ENCODE assay signal across 9 mouse cellular contexts in genomic region chr10:81414682-81415081, GRCm38 (mm10). TPM values are rescaled to one million over a fixed set of nuclear protein-coding genes. Genes with fewer than 3 reads are reported as not detected.
DNase-seq lines count a peak whose midpoint lies in the region; ATAC-seq and TF ChIP-seq lines count a peak whose summit lies in the region.
"Had no signal": no experiment of that assay in that cellular context is flagged by ENCODE, and none has a peak within 500 bp of the region (broad histone marks: within the 10 kb centered on the region; RNA-seq: fewer than 3 reads in every experiment).

No protein-coding gene starts in this region.

- H3K4me3 ChIP-seq in spleen, adult 2 months (ENCODE audit: extremely low read depth, insufficient read depth, insufficient read length): no peak overlapping the region
- no peak overlapping the region for H3K4me3 ChIP-seq in heart, embryonic 13.5 days
- no peak overlapping the region for H3K4me3 ChIP-seq in limb, embryonic 12.5 days (replicated peaks)
- H3K4me3 ChIP-seq in small intestine, adult 2 months (ENCODE audit: low read depth, low read length): no peak overlapping the region

- H3K4me2 ChIP-seq in heart, embryonic 13.5 days: no peak overlapping the region
- 0 out of 2 replicates have a peak overlapping the region, but pooled peaks have one; percentile 44 for H3K4me2 ChIP-seq in limb, embryonic 12.5 days

- TF ChIP-seq CTCF in spleen, adult 2 months (IDR thresholded peaks at IDR 0.05; ENCODE audit: extremely low read depth, insufficient read depth, insufficient read length, insufficient replicate concordance): no peak
- no peak for TF ChIP-seq CTCF in small intestine, adult 2 months (IDR thresholded peaks at IDR 0.05; ENCODE audit: extremely low read depth, insufficient read length, insufficient replicate concordance, low read depth, low read length)

- H3K27ac ChIP-seq in spleen, adult 2 months (ENCODE audit: insufficient read depth, low read length): peak overlapping the region; percentile 44; the same call in 1 of the 2 replicates
- peak overlapping the region; percentile 55; the same call in 1 of the 2 replicates for H3K27ac ChIP-seq in heart, embryonic 13.5 days (replicated peaks)
- peak overlapping the region; percentile 86 for H3K27ac ChIP-seq in limb, embryonic 12.5 days
- peak overlapping the region; percentile 75 for H3K27ac ChIP-seq in small intestine, adult 2 months (ENCODE audit: insufficient read depth, low read depth, low read length)
- H3K27ac ChIP-seq: liver, embryonic 14.5 days had no signal

- 0 out of 2 replicates have a peak, but pooled peaks cover 2% of the 10 kb centered on the region for H3K36me3 ChIP-seq in spleen, adult 2 months (ENCODE audit: control insufficient read depth, insufficient read depth, low read length)
- H3K36me3 ChIP-seq in heart, embryonic 13.5 days: peaks cover 32% of the 10 kb centered on the region
- peaks cover 14% of the 10 kb centered on the region; the same call in 1 of the 2 replicates for H3K36me3 ChIP-seq in limb, embryonic 12.5 days
- H3K36me3 ChIP-seq in small intestine, adult 2 months (ENCODE audit: control insufficient read depth, insufficient read depth, low read length): no peaks in the 10 kb centered on the region; the same call in 1 of the 2 replicates

- no peaks in the 10 kb centered on the region for H3K27me3 ChIP-seq in spleen, adult 2 months (ENCODE audit: control insufficient read depth, insufficient read depth, low read length)
- no peaks in the 10 kb centered on the region for H3K27me3 ChIP-seq in heart, embryonic 13.5 days (replicated peaks)
- H3K27me3 ChIP-seq in limb, embryonic 12.5 days: no peaks in the 10 kb centered on the region
- no peaks in the 10 kb centered on the region for H3K27me3 ChIP-seq in small intestine, adult 2 months (ENCODE audit: control insufficient read depth, insufficient read depth, low read length)

- H3K4me1 ChIP-seq in spleen, adult 2 months (ENCODE audit: control insufficient read depth, insufficient read depth, insufficient read length): peaks cover 5% of the 10 kb centered on the region
- peaks cover 99% of the 10 kb centered on the region for H3K4me1 ChIP-seq in heart, embryonic 13.5 days
- H3K4me1 ChIP-seq in limb, embryonic 12.5 days (replicated peaks): peaks cover 93% of the 10 kb centered on the region
- H3K4me1 ChIP-seq in small intestine, adult 2 months (ENCODE audit: control insufficient read depth, insufficient read depth, insufficient read length, low read length): peaks cover 75% of the 10 kb centered on the region

- no peak for ATAC-seq in heart, embryonic 13.5 days (ENCODE audit: extremely low read depth, insufficient number of reproducible peaks, low FRiP score, low TSS enrichment)
- no peak for ATAC-seq in limb, embryonic 12.5 days (ENCODE audit: insufficient number of reproducible peaks, insufficient read depth, low FRiP score, low TSS enrichment, low read depth)
- ATAC-seq in activated CD4-positive, CD25-positive, alpha-beta regulatory T cell, adult 4 months: no peak

- H3K9me3 ChIP-seq in heart, embryonic 13.5 days: no peaks in the 10 kb centered on the region
- no peaks in the 10 kb centered on the region for H3K9me3 ChIP-seq in limb, embryonic 12.5 days

- no peak for DNase-seq in spleen, adult 2 months (ENCODE audit: low read depth in 1 of 2, low spot score in 2 of 2)
- no peak for DNase-seq in spleen, adult 18-20 months
- no peak for DNase-seq in right cerebral cortex, postnatal 25 days
- no peak for DNase-seq in thymus, postnatal 4 days

- no peak for TF ChIP-seq POLR2A in spleen, adult 2 months (IDR thresholded peaks at IDR 0.05; ENCODE audit: low read depth, low read length)
- no peak; the same call in 1 of the 2 replicates for TF ChIP-seq POLR2A in small intestine, adult 2 months (IDR thresholded peaks at IDR 0.05; ENCODE audit: low read depth, low read length)

- H3K9ac ChIP-seq in heart, embryonic 13.5 days: peak overlapping the region; percentile 71; the same call in 1 of the 2 replicates
- no peak overlapping the region for H3K9ac ChIP-seq in limb, embryonic 12.5 days (replicated peaks)
- H3K9ac ChIP-seq: liver, embryonic 14.5 days had no signal

RNA-seq across cellular contexts. Expression of gene Smim24, which starts 21.8 kb away (rescaled TPM):
- polyA plus RNA-seq in spleen, adult 2 months (2012; rRNA removed): 18.3 and 22.9 TPM in 2 replicates
- polyA plus RNA-seq in heart, embryonic 13.5 days (2015; fragmentation: Nextera tagmentation; extraction: Ambion mirVana): 2.7 and 3.1 TPM in 2 replicates
- 2.9 and 3.0 TPM in 2 replicates for polyA plus RNA-seq in limb, embryonic 12.5 days (2016; fragmentation: Nextera tagmentation; extraction: Ambion mirVana)
- 2,702 and 6,898 TPM in 2 replicates for polyA plus RNA-seq in small intestine, adult 2 months (2012; rRNA removed)
- 10 to 100 TPM in 1 of 2 experiments, 1 to 10 TPM in 1; 7.3 to 13.3 TPM for polyA plus RNA-seq in activated CD4-positive, CD25-positive, alpha-beta regulatory T cell, adult 4 months (2017; shearing (Covaris generic))

RNA-seq across cellular contexts. Expression of gene Gm48552, which starts 25.9 kb away (rescaled TPM):
- polyA plus RNA-seq in spleen, adult 2 months (2012; rRNA removed): 2.9 and 6.4 TPM in 2 replicates
- polyA plus RNA-seq in heart, embryonic 13.5 days (2015; fragmentation: Nextera tagmentation; extraction: Ambion mirVana): 0.82 and 1.1 TPM in 2 replicates
- 1.1 and 3.1 TPM in 2 replicates for polyA plus RNA-seq in limb, embryonic 12.5 days (2016; fragmentation: Nextera tagmentation; extraction: Ambion mirVana)
- 2.9 and 5.0 TPM in 2 replicates for polyA plus RNA-seq in small intestine, adult 2 months (2012; rRNA removed)
- polyA plus RNA-seq in activated CD4-positive, CD25-positive, alpha-beta regulatory T cell, adult 4 months (2017; shearing (Covaris generic)): 1 to 10 TPM in 1 of 2 experiments, not detected in 1; 1.4 TPM

RNA-seq across cellular contexts. Expression of gene Gm48551, which starts 30.4 kb away (rescaled TPM):
- polyA plus RNA-seq in spleen, adult 2 months (2012; rRNA removed): 2.3 and 2.9 TPM in 2 replicates
- 2.1 and 2.3 TPM in 2 replicates for polyA plus RNA-seq in heart, embryonic 13.5 days (2015; fragmentation: Nextera tagmentation; extraction: Ambion mirVana)
- 3.3 and 3.8 TPM in 2 replicates for polyA plus RNA-seq in limb, embryonic 12.5 days (2016; fragmentation: Nextera tagmentation; extraction: Ambion mirVana)
- polyA plus RNA-seq in small intestine, adult 2 months (2012; rRNA removed): 1.8 and 4.8 TPM in 2 replicates
- polyA plus RNA-seq in activated CD4-positive, CD25-positive, alpha-beta regulatory T cell, adult 4 months (2017; shearing (Covaris generic)): 1 to 10 TPM; 1.1 to 1.2 TPM

RNA-seq across cellular contexts. Expression of gene Dohh, which starts 30.5 kb away (rescaled TPM):
- 47.9 and 71.7 TPM in 2 replicates for polyA plus RNA-seq in spleen, adult 2 months (2012; rRNA removed)
- polyA plus RNA-seq in heart, embryonic 13.5 days (2015; fragmentation: Nextera tagmentation; extraction: Ambion mirVana): 69.7 and 73.6 TPM in 2 replicates
- polyA plus RNA-seq in limb, embryonic 12.5 days (2016; fragmentation: Nextera tagmentation; extraction: Ambion mirVana): 71.9 and 74.6 TPM in 2 replicates
- 86.8 and 113 TPM in 2 replicates for polyA plus RNA-seq in small intestine, adult 2 months (2012; rRNA removed)
- polyA plus RNA-seq in activated CD4-positive, CD25-positive, alpha-beta regulatory T cell, adult 4 months (2017; shearing (Covaris generic)): 10 to 100 TPM; 12.7 to 13.7 TPM

RNA-seq across cellular contexts. Expression of gene Fzr1, which starts 36.4 kb away (rescaled TPM):
- polyA plus RNA-seq in spleen, adult 2 months (2012; rRNA removed): 127 and 128 TPM in 2 replicates
- polyA plus RNA-seq in heart, embryonic 13.5 days (2015; fragmentation: Nextera tagmentation; extraction: Ambion mirVana): 72.2 and 78.1 TPM in 2 replicates
- 136 and 137 TPM in 2 replicates for polyA plus RNA-seq in limb, embryonic 12.5 days (2016; fragmentation: Nextera tagmentation; extraction: Ambion mirVana)
- polyA plus RNA-seq in small intestine, adult 2 months (2012; rRNA removed): 70.5 and 132 TPM in 2 replicates
- polyA plus RNA-seq in activated CD4-positive, CD25-positive, alpha-beta regulatory T cell, adult 4 months (2017; shearing (Covaris generic)): 10 to 100 TPM; 19.3 to 20.1 TPM

Comparison
In these comparisons a context has a peak if more than half of its experiments do, and no peak if none do; other contexts are left out.
1. RNA of gene Smim24, which starts 21.8 kb away (polyA plus RNA-seq): 2,702 to 6,898 TPM in small intestine, adult 2 months; 18.3 to 22.9 TPM in spleen, adult 2 months, 7.3 to 13.3 TPM in activated CD4-positive, CD25-positive, alpha-beta regulatory T cell, adult 4 months, 2.9 to 3.0 TPM in limb, embryonic 12.5 days and 2.7 to 3.1 TPM in heart, embryonic 13.5 days; every median in the first group is over 100 times any median in the second.
2. Peak in every context shown above with its lines, with median percentiles within 50 percentile points of each other: H3K27ac ChIP-seq.